ENCODE assay signal across 15 mouse cellular contexts in the genomic region with DNA sequence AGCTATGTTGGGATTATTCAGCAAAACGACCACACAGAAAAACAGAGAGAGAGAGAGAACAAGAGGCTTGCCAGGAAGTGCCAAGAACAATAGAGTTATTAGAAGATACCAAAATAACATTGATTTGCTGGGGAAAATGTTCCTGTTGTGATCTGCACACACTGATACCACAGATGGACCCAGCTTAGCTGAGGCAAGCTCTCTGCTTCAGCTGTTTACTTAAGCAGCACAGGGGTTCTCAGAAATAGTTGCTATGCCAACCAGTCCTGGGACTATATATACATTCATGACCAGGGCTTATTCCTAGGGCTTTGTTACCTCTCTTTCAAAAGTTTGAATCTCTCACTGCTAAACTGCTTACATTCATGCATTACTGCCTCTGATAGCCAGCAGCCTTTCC.
A peak's percentile ranks its signal among the peaks of the same experiment; 100 is the strongest.
DNase-seq lines count a peak whose midpoint lies in the region; ATAC-seq and TF ChIP-seq lines count a peak whose summit lies in the region.
"Had no signal": no experiment of that assay in that cellular context is flagged by ENCODE, and none has a peak within 500 bp of the region (broad histone marks: within the 10 kb centered on the region; RNA-seq: fewer than 3 reads in every experiment).

No protein-coding gene starts in this region.

- H3K36me3 ChIP-seq in forebrain, embryonic 11.5 days (ENCODE audit: control insufficient read depth, insufficient read depth, low read length): no peaks in the 10 kb centered on the region
- no peaks in the 10 kb centered on the region for H3K36me3 ChIP-seq in forebrain, embryonic 10.5 days (replicated peaks)
- no peaks in the 10 kb centered on the region for H3K36me3 ChIP-seq in lung, embryonic 14.5 days (ENCODE audit: insufficient read depth)
- H3K36me3 ChIP-seq: heart, embryonic 13.5 days; hindbrain, embryonic 15.5 days; limb, embryonic 13.5 days had no signal

- 21% methylated on average over 1 of the region's 1 CpGs for WGBS in forebrain, embryonic 11.5 days
- WGBS in forebrain, embryonic 10.5 days: 49% methylated on average over 1 of the region's 1 CpGs
- WGBS in lung, embryonic 14.5 days: 27% methylated on average over 1 of the region's 1 CpGs

- H3K4me1 ChIP-seq in forebrain, embryonic 11.5 days (replicated peaks; ENCODE audit: control insufficient read depth, insufficient read depth, low read length): 0 out of 2 replicates have a peak, but pooled peaks cover 4% of the 10 kb centered on the region
- peaks cover 11% of the 10 kb centered on the region for H3K4me1 ChIP-seq in forebrain, embryonic 10.5 days
- 0 out of 2 replicates have a peak, but pooled peaks cover 2% of the 10 kb centered on the region for H3K4me1 ChIP-seq in lung, embryonic 14.5 days (ENCODE audit: insufficient read depth)
- H3K4me1 ChIP-seq: heart, embryonic 13.5 days; hindbrain, embryonic 15.5 days; limb, embryonic 13.5 days had no signal

- ATAC-seq in forebrain, embryonic 11.5 days (replicated peaks; ENCODE audit: low FRiP score): peak; percentile 81
- ATAC-seq in lung, embryonic 14.5 days (ENCODE audit: insufficient read depth): peak; percentile 85; the same call in 1 of the 2 replicates
- ATAC-seq: liver, postnatal 0 days had no signal

- H3K4me2 ChIP-seq in forebrain, embryonic 11.5 days (ENCODE audit: low read depth, low read length, severe bottlenecking): no peak overlapping the region
- no peak overlapping the region for H3K4me2 ChIP-seq in lung, embryonic 14.5 days
- H3K4me2 ChIP-seq: heart, embryonic 13.5 days; hindbrain, embryonic 15.5 days; limb, embryonic 13.5 days had no signal

- TF ChIP-seq CTCF in lung, embryonic 14.5 days (IDR thresholded peaks at IDR 0.05; ENCODE audit: low read depth): no peak

- no peaks in the 10 kb centered on the region for H3K9me3 ChIP-seq in forebrain, embryonic 11.5 days (ENCODE audit: control insufficient read depth, low read length)
- H3K9me3 ChIP-seq in forebrain, embryonic 10.5 days: no peaks in the 10 kb centered on the region
- H3K9me3 ChIP-seq in lung, embryonic 14.5 days (ENCODE audit: low read depth, low read length): no peaks in the 10 kb centered on the region
- H3K9me3 ChIP-seq: heart, embryonic 13.5 days; hindbrain, embryonic 15.5 days; limb, embryonic 13.5 days had no signal

- DNase-seq in forebrain, embryonic 11.5 days (ENCODE audit: low spot score): no peak
- no peak for DNase-seq in forebrain, embryonic 10.5 days (ENCODE audit: extremely low spot score, low spot score)
- peak; percentile 37 for DNase-seq in lung, embryonic 14.5 days
- no peak for DNase-seq in lung, postnatal 25 days (ENCODE audit: low spot score)
- peak; percentile 70 for DNase-seq in layer of hippocampus, adult 9-11 months
- DNase-seq in telencephalon, adult 2 months (ENCODE audit: low read depth, low spot score): peak; percentile 45
- DNase-seq in cerebellum, postnatal 25 days: no peak
- no peak for DNase-seq in cerebellum, postnatal 36 days
- DNase-seq: cerebellum, adult 9-11 months; liver, postnatal 0 days; spleen, adult 18-20 months; thymus, postnatal 25 days had no signal

- H3K4me3 ChIP-seq in forebrain, embryonic 11.5 days (ENCODE audit: low read depth, low read length): no peak overlapping the region
- no peak overlapping the region for H3K4me3 ChIP-seq in forebrain, embryonic 10.5 days
- H3K4me3 ChIP-seq in lung, embryonic 14.5 days (ENCODE audit: low read depth, low read length): no peak overlapping the region
- H3K4me3 ChIP-seq: heart, embryonic 13.5 days; hindbrain, embryonic 15.5 days; limb, embryonic 13.5 days had no signal

- H3K9ac ChIP-seq in forebrain, embryonic 11.5 days (ENCODE audit: low read length): no peak overlapping the region
- no peak overlapping the region for H3K9ac ChIP-seq in lung, embryonic 14.5 days
- H3K9ac ChIP-seq: heart, embryonic 13.5 days; hindbrain, embryonic 15.5 days; limb, embryonic 13.5 days; liver, postnatal 0 days had no signal

- no peaks in the 10 kb centered on the region for H3K27me3 ChIP-seq in forebrain, embryonic 11.5 days (ENCODE audit: control insufficient read depth, insufficient read depth, low read length)
- no peaks in the 10 kb centered on the region for H3K27me3 ChIP-seq in forebrain, embryonic 10.5 days (ENCODE audit: poor library complexity, severe bottlenecking)
- H3K27me3 ChIP-seq in lung, embryonic 14.5 days (ENCODE audit: insufficient read depth, low read length): no peaks in the 10 kb centered on the region
- H3K27me3 ChIP-seq: heart, embryonic 13.5 days; hindbrain, embryonic 15.5 days; limb, embryonic 13.5 days had no signal

- H3K27ac ChIP-seq in forebrain, embryonic 11.5 days (ENCODE audit: low read depth, low read length): no peak overlapping the region
- no peak overlapping the region for H3K27ac ChIP-seq in forebrain, embryonic 10.5 days
- H3K27ac ChIP-seq in lung, embryonic 14.5 days (ENCODE audit: low read depth): no peak overlapping the region
- H3K27ac ChIP-seq: heart, embryonic 13.5 days; hindbrain, embryonic 15.5 days; limb, embryonic 13.5 days had no signal

Comparison
In these comparisons a context has a peak if more than half of its experiments do, and no peak if none do; other contexts are left out.
1. DNase-seq: peak in lung, embryonic 14.5 days (single experiment), layer of hippocampus, adult 9-11 months (single experiment) and telencephalon, adult 2 months (single experiment); none in forebrain, embryonic 11.5 days (single experiment), forebrain, embryonic 10.5 days (single experiment), lung, postnatal 25 days (single experiment), cerebellum, postnatal 25 days (0 of 2) and cerebellum, postnatal 36 days (0 of 2).